Mouse (Mus musculus) testis, adult 10 weeks (tissue): ENCODE measurements around the gene Gm8773. TPM values are rescaled to one million over a fixed set of nuclear protein-coding genes. Genes with fewer than 3 reads are reported as not detected.

Source experiments
- polyA plus RNA-seq: library from polyadenylated mRNA; stranded (reverse); fragments of 350-450 nt; fragmentation: Illumina TruSeq; extraction: RNeasy Lipid Tissue Mini Kit (QIAGEN cat#74804); gene quantifications from one replicate; pipeline ENCODE4 v1.2.3, GENCODE M21; 2014; ENCODE audit warnings: low read depth, low replicate concordance

Gm8773 gene
- polyA plus RNA-seq: 0.49 TPM

GRCm38 (mm10) chr5:5573749-5574317, at the start of gene Gm8773:
TSS of gene Gm8773 (plus strand) at chr5:5573799.

GRCm38 (mm10) chr5:5559079-5559740, 14.4 kb upstream of the Gm8773 start, which contains the start of gene Gtpbp10:
TSS of gene Gtpbp10 (minus strand) at chr5:5559538.

Other genes with a start within 250 kb of the Gm8773 start
- gene Cdk14, start 153.5 kb upstream of the Gm8773 start, polyA plus RNA-seq: 8.5 TPM
- 294 TPM for gene 1700015F17Rik, start 94.7 kb upstream of the Gm8773 start, polyA plus RNA-seq
- gene Cldn12, start 58.8 kb upstream of the Gm8773 start, polyA plus RNA-seq: 10.7 TPM
- gene Gtpbp10, start 14.3 kb upstream of the Gm8773 start, polyA plus RNA-seq: 16.9 TPM
- 814 TPM for gene Cfap69, start 90.4 kb downstream of the Gm8773 start, polyA plus RNA-seq
- gene Steap2, start 120.8 kb downstream of the Gm8773 start, polyA plus RNA-seq: 17.2 TPM
- 4.4 TPM for gene Steap1, start 175.5 kb downstream of the Gm8773 start, polyA plus RNA-seq